Mouse (Mus musculus) MN1 (cell line): ENCODE measurements around the gene Efna2.

ENCODE experiments used
- DNase-seq: peaks from one replicate; pipeline ENCODE4 v3.0.0-alpha.2; 2016; ENCODE audit warnings: low spot score

Efna2 gene

GRCm38 (mm10) chr10:80179068-80180051 lies at the start of gene Efna2:
TSS of gene Efna2 (plus strand) at chr10:80179482.
- DNase-seq, result peak; percentile 61

GRCm38 (mm10) chr10:80129846-80130245 lies 49.4 kb upstream of the Efna2 start:
- no peak for DNase-seq

DNA sequence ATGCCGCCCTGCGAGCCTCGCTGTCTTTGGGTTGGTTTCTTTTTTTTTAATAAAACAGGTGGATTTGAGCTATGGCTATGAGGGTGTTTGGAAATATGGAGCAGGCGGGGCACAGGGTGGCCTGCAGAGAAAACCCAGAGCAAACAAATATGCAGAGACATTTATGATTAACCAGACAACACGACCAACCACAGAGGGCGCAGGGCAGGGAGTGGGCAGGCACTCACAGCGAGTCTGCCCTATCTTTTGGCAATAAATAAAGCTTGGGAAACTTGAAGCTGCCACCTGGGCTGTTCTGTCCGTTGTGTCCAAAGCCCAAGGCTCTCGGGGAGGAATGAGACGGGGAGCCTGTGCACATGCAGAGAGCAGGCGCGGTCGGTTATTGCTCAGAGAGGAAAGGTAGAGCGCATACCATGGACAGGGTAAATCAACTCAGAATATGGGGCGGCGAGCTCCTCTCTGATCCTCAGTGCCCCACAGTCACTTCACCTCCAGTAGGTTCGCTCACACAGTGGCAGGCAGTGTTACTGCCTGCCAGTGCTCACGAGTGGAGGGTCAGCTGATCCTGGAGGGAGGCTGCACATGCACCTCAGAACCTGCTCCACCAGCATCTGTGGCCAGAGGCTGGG lies 48.8 kb upstream of the Efna2 start:
- no peak for DNase-seq

GRCm38 (mm10) chr10:80131316-80131951 lies 47.8 kb upstream of the Efna2 start:
- DNase-seq, result no peak

DNA sequence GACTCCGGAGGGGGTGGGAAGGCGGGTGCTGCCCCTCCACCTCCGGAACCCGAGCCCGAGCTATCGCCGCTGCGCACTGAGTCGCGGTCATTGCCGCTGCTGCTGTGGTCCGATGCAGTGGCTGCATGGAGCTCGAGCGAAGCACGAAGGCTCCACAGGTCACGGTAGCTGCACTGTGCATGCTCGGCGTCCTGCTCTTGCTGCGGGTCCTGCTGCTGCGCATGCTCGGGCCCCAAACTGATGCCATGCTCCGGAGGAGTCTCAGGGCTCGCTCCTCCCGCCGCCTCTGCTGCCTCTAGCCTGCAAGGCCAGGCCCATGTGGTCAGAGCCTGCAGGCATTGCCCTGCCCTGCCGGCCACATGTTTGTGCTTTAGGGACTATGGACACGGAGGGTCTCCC lies 47.3 kb upstream of the Efna2 start:
- no peak for DNase-seq

- DNase-seq, result peak; percentile 94
Observed at GRCm38 (mm10) chr10:80133226-80133849, 45.9 kb upstream of the Efna2 start.

DNA sequence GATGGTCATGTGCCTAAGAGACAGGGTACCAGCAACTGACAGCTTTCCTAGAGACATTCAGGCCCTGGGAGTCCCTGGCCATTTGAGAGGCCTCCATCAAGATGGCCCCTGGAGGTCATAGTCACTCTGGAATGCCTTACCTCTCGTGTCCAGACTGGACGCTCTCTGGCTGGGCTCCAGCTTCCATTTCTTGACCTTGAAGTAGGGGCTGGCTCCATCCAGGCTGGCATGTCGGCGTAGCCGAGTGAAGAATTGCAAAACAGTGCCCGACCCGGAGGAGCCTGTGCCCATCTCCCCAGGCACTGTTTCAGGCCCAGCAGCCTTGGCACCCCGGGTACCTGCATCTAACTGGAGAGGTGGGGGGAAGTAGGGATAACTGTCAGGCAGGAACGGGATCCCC lies 44.9 kb upstream of the Efna2 start:
- peak; percentile 62 for DNase-seq

DNA sequence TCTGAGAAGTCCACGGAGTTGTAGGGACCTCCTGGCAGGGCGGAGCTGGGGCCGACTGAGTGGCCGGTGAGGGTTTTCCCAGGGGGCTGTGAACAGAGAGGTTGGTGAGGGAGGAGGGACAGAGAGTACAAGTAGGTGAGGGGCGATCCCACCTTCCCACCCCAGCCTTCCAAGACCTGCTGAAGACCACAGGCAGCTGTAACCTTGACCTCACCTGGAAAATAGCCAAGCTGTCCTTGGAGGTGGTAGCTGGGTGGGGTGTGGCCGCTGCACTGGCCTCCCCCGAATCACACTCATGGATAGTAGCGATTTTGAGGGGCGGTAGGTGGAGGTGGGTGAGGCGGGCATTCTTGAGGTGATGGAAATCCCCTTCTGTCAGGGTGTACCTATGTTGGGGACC lies 44.1 kb upstream of the Efna2 start:
- DNase-seq, result peak; percentile 36

DNA sequence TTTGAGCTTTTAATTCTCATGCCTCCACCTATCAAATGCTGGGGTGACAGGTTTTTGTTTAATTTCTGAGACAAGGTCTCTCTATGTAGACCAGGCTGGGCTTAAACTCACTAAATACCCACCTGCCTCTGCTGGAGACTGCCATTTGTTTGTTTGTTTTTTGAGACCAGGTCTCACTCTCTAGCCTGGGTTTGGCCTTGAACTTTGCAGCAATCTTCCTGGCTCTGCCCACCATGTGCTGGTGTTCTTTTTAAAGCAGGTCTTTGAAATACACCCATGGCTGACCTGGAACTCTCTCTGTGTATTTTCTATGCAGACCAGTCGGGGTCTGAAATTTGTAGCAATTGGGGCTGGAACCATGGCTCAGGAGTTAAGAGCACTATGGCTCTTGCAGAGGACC lies 43.6 kb upstream of the Efna2 start:
- DNase-seq, result no peak

DNA sequence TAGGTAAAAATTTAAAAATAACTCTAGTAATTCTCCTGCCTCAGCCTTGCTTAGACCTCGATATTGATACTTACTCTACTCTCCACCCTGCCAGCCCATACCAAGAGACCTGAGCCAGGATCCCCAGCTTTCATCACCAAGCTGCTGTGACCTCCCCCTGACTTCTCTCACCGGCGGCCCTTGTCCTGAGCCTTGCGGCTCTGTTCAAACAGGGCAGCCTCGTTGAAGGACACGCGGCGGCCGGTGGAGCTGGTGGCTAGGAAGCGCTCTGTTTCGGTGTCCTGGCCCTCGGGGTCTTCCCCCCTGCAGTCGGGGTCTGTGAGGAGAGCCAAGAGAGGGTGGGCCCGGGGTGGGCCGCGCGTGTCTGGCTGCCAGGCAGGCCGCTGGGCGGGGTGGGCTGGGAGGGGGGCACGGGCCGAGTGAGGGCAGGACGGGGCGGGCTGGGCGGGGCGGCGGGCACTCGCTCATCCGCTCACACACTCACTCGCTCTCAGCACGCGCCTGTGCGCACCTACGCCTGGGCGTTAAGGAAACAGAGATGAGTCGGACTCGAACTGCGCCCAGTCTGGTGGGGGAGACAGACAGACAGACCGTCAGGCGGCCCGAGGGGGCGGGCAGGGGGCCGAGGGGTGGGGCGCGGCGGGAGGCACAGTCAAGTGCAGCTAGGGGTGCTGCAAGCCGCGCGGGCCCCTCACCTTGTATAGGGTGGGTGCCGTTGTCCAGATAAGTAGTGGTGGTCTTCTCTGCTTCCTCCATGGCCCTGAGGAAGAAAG lies 42.9 kb upstream of the Efna2 start:
- no peak for DNase-seq

DNA sequence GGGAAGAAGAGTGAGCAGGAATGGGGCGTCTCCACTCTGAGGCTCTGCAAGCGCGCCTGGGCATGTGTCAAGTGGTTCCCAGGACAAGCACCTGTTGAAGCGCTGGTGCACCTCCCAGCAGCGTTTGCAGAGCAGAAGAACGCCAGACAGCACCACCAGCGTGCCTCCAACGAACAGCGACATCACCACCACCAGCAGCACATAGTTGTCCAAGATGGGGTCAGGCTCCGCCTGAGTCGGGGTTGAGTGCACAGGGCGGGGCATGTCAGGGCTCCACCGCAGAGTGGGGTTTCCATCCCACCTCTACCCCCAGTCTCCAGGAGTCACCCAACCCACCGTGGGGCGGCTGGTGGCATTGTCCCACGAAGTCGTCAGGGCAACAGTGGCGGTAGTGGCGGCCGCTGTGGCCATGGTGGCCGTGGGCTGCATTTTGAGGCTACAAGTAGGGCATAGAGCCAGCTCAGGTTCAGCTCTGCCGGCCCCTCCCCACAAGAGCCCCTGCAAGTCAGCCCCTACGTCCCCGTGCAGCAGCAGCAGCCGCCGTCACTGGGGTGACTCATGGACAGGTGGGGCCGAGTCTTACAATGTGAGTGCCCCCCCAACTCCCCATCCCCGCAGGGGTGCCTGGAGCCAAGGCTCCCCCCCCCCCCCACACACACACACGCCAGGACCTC lies 42.2 kb upstream of the Efna2 start:
- DNase-seq, result peak; percentile 44

DNA sequence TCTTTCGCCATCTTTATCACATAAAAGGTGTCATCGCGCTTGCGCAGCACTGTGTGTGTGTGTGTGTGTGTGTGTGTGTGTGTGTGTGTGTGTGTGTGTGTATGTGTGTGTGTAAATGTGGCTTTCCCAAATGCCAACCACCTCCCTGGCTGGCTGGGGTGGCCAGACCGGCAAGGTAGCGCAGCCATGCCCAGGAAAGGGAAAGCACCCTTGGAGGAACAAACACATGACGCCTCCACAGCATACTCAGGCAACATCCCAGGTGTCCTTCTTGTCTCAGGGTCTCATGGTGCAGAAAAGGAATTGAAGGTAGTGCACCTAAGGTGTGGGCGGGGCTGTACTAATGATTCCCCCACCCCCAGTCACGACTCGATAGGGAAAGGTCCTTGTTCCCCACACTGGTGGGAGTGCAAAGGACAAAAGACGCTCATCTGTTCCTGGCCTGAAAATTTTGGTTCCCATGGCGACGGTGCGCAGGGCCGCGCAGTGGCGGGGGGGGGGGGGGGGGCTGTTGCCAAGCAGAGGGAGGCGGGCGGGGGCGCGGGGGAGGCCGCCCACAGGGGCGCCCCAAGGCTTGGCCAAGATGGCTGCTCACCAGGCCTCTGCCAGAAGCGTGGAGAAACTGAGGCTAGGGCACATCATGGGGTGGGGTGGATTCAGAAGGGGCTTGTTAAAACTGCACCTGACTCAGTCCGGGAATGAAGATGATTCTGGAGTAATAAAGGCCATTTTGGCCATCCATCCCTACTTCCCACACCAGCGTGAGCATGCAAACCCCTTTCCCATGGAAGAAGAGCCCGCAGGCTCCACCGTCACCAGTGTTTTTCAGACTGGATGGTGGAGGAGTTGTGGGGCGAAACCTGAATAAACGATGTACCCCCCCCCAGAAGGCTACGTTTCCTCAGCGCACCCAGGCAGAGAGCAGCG lies 41.4 kb upstream of the Efna2 start:
- peak; percentile 62 for DNase-seq

DNA sequence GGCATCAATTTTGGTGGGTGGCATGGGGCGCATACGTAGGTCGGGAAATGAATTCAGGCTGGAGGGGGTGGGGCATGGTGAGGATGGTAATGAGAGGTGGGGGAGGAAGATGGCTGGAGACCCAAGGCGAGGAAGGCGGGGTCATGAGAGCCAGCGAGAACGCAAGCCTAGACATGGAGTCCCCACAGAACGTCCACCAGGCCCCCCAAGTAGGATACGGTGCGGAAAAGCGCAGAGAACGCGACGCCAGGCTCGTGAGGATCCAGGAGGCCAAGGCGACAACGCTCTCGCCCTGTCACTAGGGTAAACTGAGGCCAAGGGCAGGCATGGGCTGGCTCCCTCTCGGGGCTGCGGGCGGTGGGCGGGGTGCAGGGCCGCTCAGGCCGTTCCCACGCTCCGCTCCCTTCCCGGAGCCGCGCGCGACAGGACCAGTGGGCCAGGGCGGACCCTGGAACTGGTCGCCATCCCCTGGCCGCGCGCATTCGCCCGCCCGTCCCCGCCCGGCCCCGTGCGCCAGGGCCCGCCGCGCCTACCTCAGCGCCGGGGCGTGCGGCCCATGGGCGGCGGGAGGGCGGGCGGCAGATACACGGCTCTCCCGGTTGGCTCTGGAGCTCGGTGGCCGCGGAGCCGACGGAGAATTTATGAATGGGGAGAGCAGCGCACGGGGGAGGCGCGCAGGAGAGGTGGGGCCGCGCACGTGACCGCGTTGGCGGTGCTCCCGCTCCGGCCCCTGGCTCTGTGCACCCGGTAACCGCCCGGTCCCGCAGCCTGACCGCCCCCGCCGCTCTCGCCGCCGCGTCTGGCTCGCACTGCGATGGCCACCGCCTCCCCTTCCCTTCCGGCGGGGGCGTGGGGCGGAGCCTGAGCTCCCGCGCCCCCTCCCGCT lies 40.5 kb upstream of the Efna2 start, which contains the start of gene Atp5d:
Gene Atp5d, plus strand, starts transcription at position 80 of the 886 bp plus-strand sequence.
- DNase-seq, result peak; percentile 78

- DNase-seq, result no peak
Observed at GRCm38 (mm10) chr10:80139439-80139775, 39.9 kb upstream of the Efna2 start.

- DNase-seq, result peak; percentile 20
Observed at GRCm38 (mm10) chr10:80139975-80140665, 39.2 kb upstream of the Efna2 start.

DNA sequence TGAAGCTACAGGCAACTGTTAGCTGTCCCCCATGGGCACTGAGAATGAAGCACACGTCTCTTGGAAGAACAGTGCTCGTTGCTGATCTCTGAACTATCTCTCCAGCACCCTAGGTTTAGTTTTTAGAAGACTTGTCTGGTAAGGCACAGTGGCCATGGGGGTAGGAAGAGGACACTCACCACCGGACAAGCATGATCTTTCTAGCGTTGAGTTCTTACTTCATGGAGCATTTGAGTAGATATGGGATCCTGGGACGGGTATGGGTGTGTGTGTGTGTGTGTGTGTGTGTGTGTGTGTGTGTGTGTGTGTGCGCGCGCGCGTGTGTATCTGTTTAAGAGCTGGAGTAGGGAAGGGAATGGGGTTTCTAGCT lies 38.6 kb upstream of the Efna2 start, which contains the start of gene Cbarp:
Gene Cbarp, minus strand, starts transcription at position 170 of the 370 bp plus-strand sequence.
- DNase-seq, result no peak

GRCm38 (mm10) chr10:80141243-80141642 lies 38.0 kb upstream of the Efna2 start:
- peak; percentile 99 for DNase-seq
